Mouse (Mus musculus) natural killer cell, adult 2 months (primary cell): ENCODE measurements at regions not wholly inside any gene's neighbourhood (a gene's known extent, or its start where the extent isn't known, plus 50 kb on each side); places are given as distances from the start of the nearest gene placed in this dataset.

Experiments used
- DNase-seq, 2 experiments: peaks; one replicate each; pipeline ENCODE4 v3.0.0; 2022; ENCODE audit warnings: low spot score in 2 of 2

DNA sequence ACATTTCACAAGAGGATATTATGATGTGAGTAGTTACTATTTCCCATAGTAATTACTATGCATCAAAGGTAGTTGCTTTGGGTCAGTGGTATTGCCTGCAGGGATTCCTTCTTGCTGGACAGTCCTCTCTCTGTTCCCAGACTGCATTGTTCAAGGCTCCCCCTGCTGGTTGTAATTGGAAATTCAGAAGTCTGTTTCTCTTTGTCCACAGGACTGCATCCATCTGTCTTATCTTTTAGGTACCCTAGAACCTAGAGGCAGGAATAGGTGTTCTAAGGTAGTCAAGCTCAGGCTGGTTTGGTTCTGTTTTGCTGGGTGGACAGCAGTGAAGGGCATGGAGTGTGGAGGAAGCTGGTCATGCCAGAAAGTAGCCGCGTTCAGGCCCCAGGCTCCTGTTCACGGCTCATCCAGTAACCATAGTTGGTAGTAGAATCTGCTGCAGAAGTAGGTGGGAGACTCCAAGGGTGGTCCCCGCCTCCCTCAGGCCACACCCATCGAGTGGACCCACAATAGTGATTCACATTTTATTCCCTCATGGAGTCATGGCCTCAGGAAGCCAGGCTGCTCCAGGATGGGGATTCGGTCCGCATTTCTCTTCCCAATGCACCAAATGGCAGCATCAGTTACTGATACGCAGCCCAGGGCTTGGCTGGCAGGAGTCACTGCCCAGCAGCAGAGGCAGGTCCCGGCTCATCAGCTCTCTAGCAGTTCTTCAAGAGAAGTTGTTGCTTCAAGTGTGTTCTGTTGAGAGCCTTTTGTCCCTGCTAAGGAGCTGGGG is 51.7 kb upstream of the Caprin1 start:
- DNase-seq = peak; percentile 40 to 49

DNA sequence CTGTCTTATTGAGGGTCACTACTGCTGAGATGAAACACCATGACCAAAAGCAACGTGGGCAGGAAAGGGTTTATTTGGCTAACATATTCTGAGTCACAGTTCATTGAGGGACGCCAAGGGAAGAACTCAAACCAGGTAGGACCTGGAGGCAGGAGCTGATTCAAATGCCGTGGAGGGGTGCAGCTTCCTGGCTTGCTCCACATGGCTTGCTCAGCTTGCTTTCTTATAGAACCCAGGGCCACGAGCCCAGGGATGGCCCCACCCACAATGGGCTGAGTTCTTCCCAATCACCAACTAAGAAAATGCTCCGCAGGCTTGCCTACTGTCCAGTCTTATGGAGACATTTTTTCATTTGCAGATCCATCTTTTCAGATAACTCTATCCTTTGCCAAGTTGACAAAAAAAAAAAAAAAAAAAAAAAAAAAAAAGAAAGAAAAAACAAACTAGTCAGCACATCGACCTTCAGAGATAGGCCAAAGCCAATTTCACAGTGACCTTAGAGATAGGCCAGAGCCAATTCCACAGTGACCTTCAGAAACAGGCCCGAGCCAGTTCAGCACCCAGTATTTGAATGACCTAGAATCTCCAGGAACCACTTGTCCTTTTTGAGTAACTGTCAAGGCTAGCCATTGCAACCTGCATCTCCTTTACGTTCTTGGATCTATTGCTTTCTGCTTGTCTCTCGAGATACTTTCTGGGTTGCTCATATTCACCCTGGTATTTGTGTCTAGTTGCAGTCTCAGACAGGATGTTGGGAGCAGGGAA is 52.5 kb upstream of the Caprin1 start:
- no peak for DNase-seq

DNA sequence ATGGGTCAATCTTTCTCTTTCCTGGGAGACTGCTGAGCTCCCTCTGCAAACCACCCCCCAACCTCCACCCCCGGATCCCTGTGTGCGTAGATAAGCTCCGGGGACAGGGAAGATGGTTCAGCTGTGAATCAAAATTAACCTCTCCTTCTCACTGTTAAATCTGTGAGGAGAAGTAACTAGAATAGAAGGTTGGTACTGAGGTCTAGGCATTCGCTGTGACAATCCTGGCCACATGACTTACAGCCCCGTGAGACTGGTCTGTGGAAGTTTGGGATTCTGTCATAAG is 53.0 kb upstream of the Caprin1 start:
- DNase-seq = no peak

DNA sequence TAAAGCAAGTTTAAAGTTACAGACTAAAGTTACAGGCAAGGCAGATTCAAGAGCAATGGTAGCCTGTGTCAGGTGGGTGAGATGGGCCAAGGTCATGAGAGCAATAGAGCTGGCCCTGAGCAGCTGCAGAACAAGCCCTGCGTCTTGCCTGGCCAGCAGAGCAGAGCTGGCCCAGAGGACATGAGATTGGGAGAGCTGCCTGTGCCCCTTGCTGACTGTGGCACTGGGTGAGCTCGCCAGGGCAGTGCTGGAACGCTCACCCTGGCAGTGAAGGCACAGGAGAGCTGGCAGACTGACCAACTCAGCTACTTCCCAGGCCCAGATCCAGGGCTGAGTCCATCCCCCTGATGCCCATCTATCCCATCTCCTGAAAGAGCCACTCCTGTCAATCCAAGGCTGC is 53.7 kb upstream of the Caprin1 start:
- no peak for DNase-seq

DNA sequence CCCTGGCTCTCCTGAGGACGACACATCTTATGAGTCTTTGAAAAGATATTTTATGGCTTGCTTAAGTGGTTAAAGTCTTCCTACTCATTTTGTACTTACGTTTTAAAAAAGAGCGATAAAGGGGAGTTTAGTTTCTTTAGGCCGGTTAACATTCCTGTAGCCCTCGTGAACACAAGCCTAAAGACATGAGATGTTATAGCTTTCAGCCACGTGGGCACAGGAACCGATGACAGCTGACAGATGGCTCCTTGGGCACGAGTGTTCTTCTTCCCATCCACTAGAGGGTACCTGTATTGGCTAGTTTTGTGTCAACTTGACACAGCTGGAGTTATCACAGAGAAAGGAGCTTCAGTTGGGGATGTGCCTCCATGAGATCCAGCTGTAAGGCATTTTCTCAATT is 63.8 kb upstream of the Caprin1 start:
- DNase-seq = no peak

DNA sequence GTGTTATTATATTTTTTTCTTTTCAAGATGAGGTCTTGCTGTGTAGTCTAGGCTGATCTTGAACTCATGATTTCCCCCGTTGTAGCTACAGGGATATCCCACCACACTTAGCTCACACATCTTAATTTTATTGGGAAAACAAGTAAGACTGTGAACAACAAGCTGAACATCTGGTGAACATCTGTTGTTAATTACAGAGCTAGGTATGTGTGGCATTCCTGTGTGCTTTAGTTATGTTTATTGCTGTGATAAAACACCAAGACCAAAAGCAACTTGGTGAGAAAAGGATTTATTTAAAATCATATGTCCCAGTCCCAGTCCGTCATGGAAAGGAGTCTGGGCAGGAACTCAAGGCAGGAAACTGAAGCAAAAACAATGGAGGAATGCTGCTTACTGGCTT is 66.8 kb upstream of the Caprin1 start:
- DNase-seq = no peak

DNA sequence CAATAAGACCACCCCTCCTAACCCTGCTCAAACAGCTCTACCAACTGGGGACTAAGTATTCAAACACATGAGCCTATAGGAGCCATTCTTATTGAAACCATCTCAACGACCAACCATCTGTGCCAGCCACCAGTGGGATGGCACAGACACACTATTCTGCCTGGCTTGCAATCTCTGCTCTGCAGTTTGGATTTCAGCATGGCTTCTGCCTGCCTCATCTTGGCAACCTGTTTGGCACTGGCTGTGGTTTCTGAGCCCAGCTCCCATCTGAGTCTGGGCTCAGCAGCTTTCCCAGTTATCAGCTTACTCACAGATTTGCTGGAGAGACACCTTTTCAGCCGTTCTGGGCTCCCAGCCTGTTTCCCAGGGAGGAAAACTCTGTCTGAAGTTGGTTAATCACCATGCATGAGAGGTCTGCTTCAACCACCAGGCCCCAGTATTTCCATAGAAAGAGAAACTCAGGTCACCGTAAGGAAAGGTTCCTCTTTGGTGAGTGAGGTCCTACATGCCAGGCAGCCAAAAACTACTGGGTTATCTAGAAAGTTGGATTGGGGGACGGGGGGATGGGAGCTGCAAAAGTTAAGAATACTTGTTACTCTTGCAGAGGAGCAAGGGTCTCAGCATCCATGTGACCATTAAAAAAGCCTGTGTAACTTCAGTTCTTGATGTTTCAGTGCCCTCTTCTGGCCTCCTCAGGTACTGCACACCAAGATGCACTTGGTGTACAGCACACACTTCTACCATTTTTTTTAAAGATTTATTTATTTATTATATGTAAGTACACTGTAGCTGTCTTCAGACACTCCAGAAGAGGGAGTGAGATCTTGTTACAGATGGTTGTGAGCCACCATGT is 68.1 kb upstream of the Caprin1 start:
- peak; percentile 32 to 63 for DNase-seq

DNA sequence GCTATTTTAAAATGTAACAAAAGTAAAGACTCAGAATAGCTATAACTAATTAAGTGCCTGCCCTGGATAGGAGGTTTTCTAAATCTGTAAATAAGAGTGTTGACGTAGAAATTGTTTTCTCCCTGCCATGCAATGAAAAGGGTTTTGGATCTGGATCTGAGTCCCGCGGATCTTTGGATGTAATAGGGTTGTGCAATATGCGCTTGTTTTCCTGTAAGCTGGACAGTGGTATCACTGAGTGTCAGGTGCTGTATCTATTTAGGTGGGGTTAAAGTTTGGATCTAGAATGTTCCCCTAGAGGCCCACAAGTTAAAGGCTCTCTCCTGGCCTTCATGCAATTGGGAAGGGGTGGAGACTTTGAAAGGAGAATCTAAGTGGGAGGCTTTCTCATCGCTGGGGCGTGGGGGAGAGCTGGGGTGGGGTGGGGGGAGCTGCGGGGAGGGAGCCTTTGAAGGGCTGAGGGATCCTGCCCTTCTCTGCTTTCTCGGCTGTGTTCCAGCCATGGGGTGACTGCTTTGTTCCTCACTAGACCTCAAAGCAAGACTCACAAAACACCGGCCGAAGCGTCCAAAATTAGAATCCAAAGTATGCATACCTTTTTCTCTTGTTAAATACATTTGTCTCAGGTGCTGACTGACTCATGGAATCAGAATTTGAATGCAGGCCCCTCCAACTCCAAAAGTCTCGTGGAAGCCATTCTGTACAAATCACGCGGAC is 70.0 kb upstream of the Caprin1 start:
- DNase-seq = no peak

DNA sequence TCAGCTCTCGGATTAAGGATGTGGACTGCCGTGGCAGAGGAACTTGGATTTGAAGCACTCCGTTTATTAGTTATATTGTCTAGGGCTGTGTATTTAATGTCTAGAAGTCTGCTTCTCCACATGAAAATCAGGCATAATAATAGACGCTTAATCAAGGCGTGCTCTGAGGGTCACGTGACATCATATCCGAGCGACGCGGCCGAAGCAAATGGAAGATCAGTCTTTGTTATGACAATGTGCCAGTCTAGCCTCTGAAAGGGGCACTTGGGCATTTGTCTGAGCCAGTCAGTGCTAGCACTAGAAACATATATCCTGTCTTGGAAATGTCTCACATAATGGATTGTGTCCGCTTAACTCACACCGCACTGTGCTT is 70.5 kb upstream of the Caprin1 start:
- no peak for DNase-seq

DNA sequence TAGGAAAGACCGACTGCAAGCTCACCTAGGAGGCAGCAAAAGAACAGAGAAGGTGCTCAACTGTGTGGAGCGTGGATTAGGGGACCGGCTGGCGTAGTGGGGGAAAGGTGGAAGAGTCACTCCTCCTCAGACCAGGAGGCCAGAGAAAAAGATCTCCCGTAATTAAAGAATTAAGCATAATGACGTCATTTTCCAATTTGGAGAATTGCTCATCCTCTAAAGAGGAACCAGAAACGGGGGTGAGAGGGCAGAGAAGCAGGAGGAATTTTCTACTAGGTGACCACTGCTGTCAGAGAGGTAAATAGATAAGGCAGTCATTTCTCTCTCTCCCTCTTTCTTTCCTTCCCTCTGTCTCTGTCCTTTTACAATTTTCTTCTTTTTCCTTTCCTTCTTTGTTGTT is 71.2 kb upstream of the Caprin1 start:
- DNase-seq = no peak

DNA sequence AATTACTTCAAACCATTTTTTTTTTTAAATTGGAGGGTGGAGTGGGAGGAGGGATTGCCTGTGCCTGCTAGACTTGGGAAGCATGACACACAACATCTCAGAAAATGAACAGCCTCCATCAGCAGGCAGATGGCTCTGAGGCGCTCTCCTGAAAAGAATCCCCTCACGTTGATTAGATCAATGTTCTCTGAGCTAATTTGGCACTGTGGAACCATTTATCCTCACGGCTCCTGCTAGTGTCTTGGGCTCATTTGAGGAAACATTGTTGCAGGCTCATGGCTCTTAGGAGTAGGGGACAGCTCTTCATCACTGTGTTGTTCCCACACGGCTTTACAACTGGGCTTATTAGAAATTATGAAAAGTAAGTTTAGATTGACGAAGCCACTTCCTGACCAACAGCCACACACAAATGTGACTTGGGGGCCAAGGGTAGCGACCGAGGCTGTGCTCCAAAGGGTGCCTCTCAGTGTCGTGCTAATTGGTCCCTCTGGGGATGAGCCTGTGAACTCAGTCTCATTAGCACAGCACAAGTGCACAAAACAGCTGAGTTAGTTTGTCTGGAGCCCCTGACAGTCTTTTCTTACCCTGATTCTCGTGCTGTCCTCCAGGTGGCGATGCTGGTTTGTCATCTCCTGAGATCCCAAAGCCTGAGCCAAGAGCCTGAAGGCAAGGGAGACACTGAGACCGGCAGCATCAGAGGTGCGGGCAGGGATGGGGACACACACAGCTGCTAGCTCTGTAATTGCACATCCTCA is 74.2 kb upstream of the Caprin1 start:
- DNase-seq = peak; percentile 7 to 60

DNA sequence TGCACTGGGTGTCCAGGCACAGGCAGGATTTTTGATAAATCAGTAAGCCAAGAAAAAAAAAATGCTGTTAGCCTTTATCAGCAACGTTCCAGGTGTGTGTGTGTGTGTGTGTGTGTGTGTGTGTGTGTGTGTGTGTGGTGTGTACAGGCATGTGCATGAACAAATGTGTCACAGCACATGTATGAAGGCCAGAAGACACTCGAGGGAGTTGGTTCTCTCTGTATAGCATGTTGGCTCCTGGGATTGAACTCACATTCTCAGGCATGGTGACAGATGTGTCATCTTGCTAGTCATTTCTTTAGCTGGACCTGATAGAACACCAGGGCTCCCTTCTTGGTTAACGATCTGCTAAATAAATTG is 74.8 kb upstream of the Caprin1 start:
- DNase-seq = no peak

DNA sequence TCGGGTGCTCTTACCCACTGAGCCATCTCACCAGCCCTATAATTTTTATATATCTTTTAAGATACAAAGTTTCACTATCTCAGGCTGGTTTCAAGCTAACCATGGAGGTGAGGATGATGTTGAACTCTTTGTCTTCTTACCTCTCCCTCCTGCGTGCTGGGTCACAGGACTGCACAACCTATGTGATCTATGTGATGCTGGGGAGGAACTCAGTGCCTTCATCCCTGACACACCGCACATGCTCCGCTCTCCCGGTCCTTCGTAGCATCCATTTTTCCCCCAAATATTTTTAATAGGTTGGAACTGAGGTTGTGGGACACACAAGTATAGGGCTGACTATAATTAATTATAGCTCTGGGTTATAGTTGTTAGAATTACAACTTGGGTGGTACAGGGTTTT is 75.9 kb upstream of the Caprin1 start:
- no peak for DNase-seq

DNA sequence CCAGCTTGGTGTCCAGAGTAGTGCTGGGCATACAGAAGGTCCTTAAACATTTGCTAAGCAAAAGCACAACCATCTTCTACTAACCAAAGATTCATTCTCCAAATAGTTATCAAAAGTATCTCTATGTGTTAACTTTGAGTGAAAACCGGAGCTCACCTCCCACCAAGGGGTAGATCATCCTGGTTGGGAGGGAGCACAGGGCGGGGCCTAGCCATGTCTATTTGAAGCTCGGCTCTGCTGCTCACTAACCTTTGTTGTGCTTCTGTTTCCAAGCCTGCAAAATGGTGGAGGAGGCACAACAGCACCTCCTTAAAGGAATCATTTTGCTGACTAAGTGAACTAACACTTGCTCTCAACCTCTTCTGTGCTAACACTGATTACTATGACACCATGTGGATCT is 77.0 kb upstream of the Caprin1 start:
- DNase-seq = no peak

DNA sequence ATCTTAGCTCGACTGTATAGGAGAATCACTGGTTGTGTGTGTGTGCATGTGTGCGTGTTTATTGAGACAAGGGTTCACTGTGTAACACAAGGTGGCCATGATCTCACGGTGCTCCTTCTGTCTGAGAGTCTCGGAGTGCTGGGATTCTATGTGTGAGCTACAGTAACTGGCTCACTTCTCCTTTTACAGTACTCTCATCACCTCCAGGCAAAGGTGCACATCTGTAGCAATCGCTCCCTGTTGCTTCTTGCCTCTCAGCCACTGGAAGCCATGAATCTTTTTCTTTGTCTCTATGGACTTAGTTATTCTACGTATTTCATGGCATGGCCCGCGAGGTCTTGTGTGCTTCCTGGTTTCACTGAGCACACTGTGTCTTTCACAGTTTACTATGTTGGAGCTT is 78.3 kb upstream of the Caprin1 start:
- DNase-seq = no peak

DNA sequence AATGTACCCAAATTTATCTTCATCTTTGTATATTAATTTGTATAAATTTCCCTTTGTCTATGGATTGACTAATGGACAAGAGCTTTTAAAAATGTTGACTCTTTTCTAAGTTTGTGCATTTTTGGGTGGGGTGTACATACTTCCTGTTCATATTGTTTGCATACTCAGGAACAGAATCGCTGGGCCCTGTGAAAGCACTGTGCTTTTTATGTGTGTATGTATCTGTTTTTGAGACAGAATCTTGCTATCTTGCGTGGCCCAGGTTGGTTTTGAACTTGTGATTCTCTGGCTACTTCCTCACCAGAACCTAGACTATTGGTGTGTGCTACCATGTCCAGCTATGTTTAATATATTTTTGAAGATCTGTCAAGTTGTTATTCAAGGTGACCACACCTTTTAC is 78.8 kb upstream of the Caprin1 start:
- DNase-seq = peak in 1 of 2 experiments; percentile 25

DNA sequence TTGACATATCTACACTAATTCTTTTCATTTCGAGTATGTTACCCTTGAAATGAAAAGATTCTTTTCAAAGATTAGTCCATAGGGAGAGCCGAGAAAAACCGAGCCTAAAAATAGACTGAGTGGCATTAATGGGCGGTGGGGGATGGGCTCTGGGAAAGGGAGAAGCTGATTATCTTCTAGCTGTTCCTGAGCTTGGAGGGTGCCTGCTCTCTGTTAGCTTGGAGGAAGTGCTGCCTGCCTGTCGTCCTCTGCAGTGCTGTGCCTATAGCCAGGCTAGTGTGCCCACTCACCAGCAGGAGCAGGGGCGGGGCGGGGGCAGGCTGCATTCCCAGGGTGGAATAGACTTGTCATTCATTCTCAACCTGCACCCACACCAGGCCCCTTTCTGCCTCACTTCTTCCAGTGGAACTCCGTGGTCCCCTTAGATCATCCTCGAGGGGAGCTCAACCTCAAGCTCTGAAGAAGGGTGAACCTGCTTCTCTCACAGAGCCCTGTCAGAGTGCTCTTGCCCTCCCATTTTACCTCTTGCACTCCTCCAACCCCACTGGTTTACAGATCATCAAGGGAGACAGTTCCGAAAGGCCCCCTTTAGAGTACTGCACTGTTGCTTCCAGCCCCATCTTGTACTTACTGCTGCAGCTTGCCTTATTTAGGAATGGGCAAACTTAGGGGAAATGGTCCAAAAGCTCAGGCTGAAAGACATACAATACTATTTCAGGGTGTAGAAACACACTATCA is 76.6 kb upstream of the Lmo2 start:
- DNase-seq = no peak

DNA sequence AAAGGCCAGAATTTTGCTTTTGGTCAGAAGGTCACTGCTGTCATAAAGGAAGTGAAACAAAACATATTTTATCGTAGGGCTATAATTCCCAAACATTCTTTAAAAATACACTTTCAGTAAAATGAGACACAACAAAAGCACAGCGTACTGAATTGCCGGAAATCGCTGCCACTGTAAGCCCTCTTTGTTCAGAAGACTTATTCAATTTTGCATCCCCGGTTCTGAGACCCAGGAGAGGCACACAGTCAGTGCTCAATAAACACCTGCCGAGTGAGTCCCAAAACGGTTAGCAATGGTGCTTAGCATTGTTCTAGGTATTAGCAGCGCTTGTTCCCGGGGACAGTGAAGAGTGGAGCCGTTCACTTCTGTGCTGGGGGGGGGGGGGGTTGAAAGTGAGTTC is 72.9 kb upstream of the Lmo2 start:
- DNase-seq = no peak

DNA sequence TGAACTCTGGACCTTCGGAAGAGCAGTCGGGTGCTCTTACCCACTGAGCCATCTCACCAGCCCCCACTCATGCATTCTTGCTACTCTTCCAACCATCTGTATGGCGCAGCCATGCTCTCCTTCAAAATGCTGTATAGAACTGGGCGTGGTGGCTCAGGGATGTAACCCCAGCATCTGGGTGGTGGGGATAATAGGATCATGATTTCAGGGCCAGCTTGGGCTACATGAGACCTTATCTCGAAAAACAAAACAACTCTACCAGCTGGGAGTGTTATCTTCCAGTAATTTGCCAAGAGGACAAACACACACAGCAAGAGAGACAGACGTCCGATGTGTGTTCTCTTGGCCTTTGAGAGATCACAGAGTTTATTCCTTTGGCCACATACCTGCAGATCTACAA is 69.8 kb upstream of the Lmo2 start:
- DNase-seq = no peak

DNA sequence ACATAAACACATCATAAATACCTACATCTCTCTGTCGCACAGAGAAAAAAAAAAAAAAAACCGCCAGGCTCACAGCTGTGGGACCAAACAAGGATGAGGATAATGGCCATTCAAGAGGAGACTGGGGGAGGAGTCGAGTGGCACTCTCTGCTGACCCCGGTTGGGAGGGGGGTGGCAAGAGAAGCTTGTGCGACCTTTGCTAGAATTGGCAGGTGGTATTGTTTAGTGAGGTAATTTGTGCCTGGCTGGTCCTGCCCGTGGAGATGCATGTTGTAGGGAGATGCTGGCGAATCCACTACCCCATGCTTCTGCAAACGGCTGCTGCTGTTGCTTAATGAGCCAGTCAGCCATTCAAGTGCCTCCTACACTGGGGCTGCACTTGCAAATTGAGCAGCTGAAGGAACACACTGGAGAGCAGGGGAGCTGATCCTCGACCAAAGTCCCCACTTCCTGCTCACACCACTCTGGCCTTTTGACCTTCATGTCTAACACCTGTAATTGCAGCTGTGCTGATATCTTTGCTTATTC is 66.5 kb upstream of the Lmo2 start:
- no peak for DNase-seq
